Mouse (Mus musculus): ENCODE data around the gene Fggy. TPM values are rescaled to one million over a fixed set of nuclear protein-coding genes. Genes with fewer than 3 reads are reported as not detected.

The Fggy gene
- polyA plus RNA-seq, 1 experiment from 2014 or later: 10.9 TPM

GRCm38 (mm10) chr4:95541382-95542038 lies 15.8 kb upstream of the Fggy start:
- no peak for ATAC-seq (replicated peaks; ENCODE audit: low FRiP score, low TSS enrichment, low read depth)
- WGBS: 81% methylated on average over 3 of the region's 3 CpGs
- no peak overlapping the region for H3K4me3 ChIP-seq (ENCODE audit: low read depth, low read length)
- H3K27ac ChIP-seq (ENCODE audit: low read depth): no peak overlapping the region
- H3K27me3 ChIP-seq (replicated peaks; ENCODE audit: control insufficient read depth, insufficient read depth, low read length): no peaks in the 10 kb centered on the region
- H3K4me2 ChIP-seq (ENCODE audit: low read length): no peak overlapping the region
- no peaks in the 10 kb centered on the region for H3K36me3 ChIP-seq (ENCODE audit: control insufficient read depth, insufficient read depth, low read length)
- H3K9ac ChIP-seq (ENCODE audit: low read length): no peak overlapping the region
- no peak for DNase-seq (ENCODE audit: low spot score)
- H3K9me3 ChIP-seq (ENCODE audit: control insufficient read depth, low read length): no peaks in the 10 kb centered on the region
- H3K4me1 ChIP-seq (replicated peaks; ENCODE audit: control insufficient read depth, insufficient read depth, low read length): no peaks in the 10 kb centered on the region

GRCm38 (mm10) chr4:95542039-95542790 lies 15.1 kb upstream of the Fggy start:
- ATAC-seq (replicated peaks; ENCODE audit: low FRiP score, low TSS enrichment, low read depth) (no peak), DNase-seq (ENCODE audit: low spot score) (no peak)
- no peaks in the 10 kb centered on the region for H3K9me3 ChIP-seq (ENCODE audit: control insufficient read depth, low read length)
- no peaks in the 10 kb centered on the region for H3K36me3 ChIP-seq (ENCODE audit: control insufficient read depth, insufficient read depth, low read length)
- H3K27ac ChIP-seq (ENCODE audit: low read depth): no peak overlapping the region
- no peak overlapping the region for H3K9ac ChIP-seq (ENCODE audit: low read length)
- no peak overlapping the region for H3K4me3 ChIP-seq (ENCODE audit: low read depth, low read length)
- H3K4me1 ChIP-seq (replicated peaks; ENCODE audit: control insufficient read depth, insufficient read depth, low read length): no peaks in the 10 kb centered on the region
- H3K27me3 ChIP-seq (replicated peaks; ENCODE audit: control insufficient read depth, insufficient read depth, low read length): no peaks in the 10 kb centered on the region
- no peak overlapping the region for H3K4me2 ChIP-seq (ENCODE audit: low read length)
- WGBS: 84% methylated on average over 4 of the region's 4 CpGs

- no peaks in the 10 kb centered on the region for H3K4me1 ChIP-seq (replicated peaks; ENCODE audit: control insufficient read depth, insufficient read depth, low read length)
- 93% methylated on average over 4 of the region's 4 CpGs for WGBS
- no peak overlapping the region for H3K4me3 ChIP-seq (ENCODE audit: low read depth, low read length)
These were observed 13.8 kb upstream of the Fggy start for GRCm38 (mm10) chr4:95543529-95543928.

GRCm38 (mm10) chr4:95556663-95557332 lies 509 bp upstream of the Fggy start:
- Histone ChIP-seq H3K27me3 (replicated peaks; ENCODE audit: control insufficient read depth, insufficient read depth, low read length) (no peaks in the 10 kb centered on the region), H3K36me3 (ENCODE audit: control insufficient read depth, insufficient read depth, low read length) (no peaks in the 10 kb centered on the region), H3K4me3 (ENCODE audit: low read depth, low read length) (peak overlapping the region; percentile 25), H3K27ac (ENCODE audit: low read depth) (peak overlapping the region; percentile 82; the same call in 1 of the 2 replicates), H3K9ac (ENCODE audit: low read length) (peak overlapping the region; percentile 34), H3K4me2 (ENCODE audit: low read length) (peak overlapping the region; percentile 52), H3K9me3 (ENCODE audit: control insufficient read depth, low read length) (no peaks in the 10 kb centered on the region), H3K4me1 (replicated peaks; ENCODE audit: control insufficient read depth, insufficient read depth, low read length) (peaks cover 18% of the 10 kb centered on the region)
- DNase-seq (ENCODE audit: low spot score) (no peak), ATAC-seq (replicated peaks; ENCODE audit: low FRiP score, low TSS enrichment, low read depth) (peak; percentile 63)
- 26% methylated on average over 16 of the region's 16 CpGs for WGBS

More at GRCm38 (mm10) chr4:95543529-95543928, 13.8 kb upstream of the Fggy start:
- no peak overlapping the region for H3K27ac ChIP-seq (ENCODE audit: low read depth)
- H3K27me3 ChIP-seq (replicated peaks; ENCODE audit: control insufficient read depth, insufficient read depth, low read length): no peaks in the 10 kb centered on the region
- H3K9ac ChIP-seq (ENCODE audit: low read length): no peak overlapping the region
- ATAC-seq (replicated peaks; ENCODE audit: low FRiP score, low TSS enrichment, low read depth) (no peak), DNase-seq (ENCODE audit: low spot score) (no peak)
- no peaks in the 10 kb centered on the region for H3K9me3 ChIP-seq (ENCODE audit: control insufficient read depth, low read length)
- no peaks in the 10 kb centered on the region for H3K36me3 ChIP-seq (ENCODE audit: control insufficient read depth, insufficient read depth, low read length)
- no peak overlapping the region for H3K4me2 ChIP-seq (ENCODE audit: low read length)

GRCm38 (mm10) chr4:95558271-95558888 lies 1.1 kb downstream of the Fggy start:
- 64% methylated on average over 4 of the region's 4 CpGs for WGBS
- peak; percentile 61 for DNase-seq (ENCODE audit: low spot score)

GRCm38 (mm10) chr4:95571621-95572020 lies 14.3 kb downstream of the Fggy start:
- Histone ChIP-seq H3K4me3 (ENCODE audit: low read depth, low read length) (no peak overlapping the region), H3K4me1 (replicated peaks; ENCODE audit: control insufficient read depth, insufficient read depth, low read length) (no peaks in the 10 kb centered on the region), H3K27ac (ENCODE audit: low read depth) (no peak overlapping the region), H3K27me3 (replicated peaks; ENCODE audit: control insufficient read depth, insufficient read depth, low read length) (no peaks in the 10 kb centered on the region), H3K4me2 (ENCODE audit: low read length) (no peak overlapping the region), H3K9ac (ENCODE audit: low read length) (no peak overlapping the region), H3K36me3 (ENCODE audit: control insufficient read depth, insufficient read depth, low read length) (no peaks in the 10 kb centered on the region), H3K9me3 (ENCODE audit: control insufficient read depth, low read length) (peaks cover 5% of the 10 kb centered on the region; the same call in 1 of the 2 replicates)
- DNase-seq (ENCODE audit: low spot score) (no peak), ATAC-seq (replicated peaks; ENCODE audit: low FRiP score, low TSS enrichment, low read depth) (no peak)
- 75% methylated on average over 3 of the region's 3 CpGs for WGBS

More at GRCm38 (mm10) chr4:95558271-95558888, 1.1 kb downstream of the Fggy start:
- H3K27ac ChIP-seq (ENCODE audit: low read depth): peak overlapping the region; percentile 82
- H3K36me3 ChIP-seq (ENCODE audit: control insufficient read depth, insufficient read depth, low read length): no peaks in the 10 kb centered on the region
- H3K27me3 ChIP-seq (replicated peaks; ENCODE audit: control insufficient read depth, insufficient read depth, low read length): no peaks in the 10 kb centered on the region
- no peak overlapping the region for H3K4me3 ChIP-seq (ENCODE audit: low read depth, low read length)
- no peak overlapping the region for H3K9ac ChIP-seq (ENCODE audit: low read length)
- H3K4me1 ChIP-seq (replicated peaks; ENCODE audit: control insufficient read depth, insufficient read depth, low read length): peaks cover 18% of the 10 kb centered on the region
- no peak overlapping the region for H3K4me2 ChIP-seq (ENCODE audit: low read length)
- H3K9me3 ChIP-seq (ENCODE audit: control insufficient read depth, low read length): no peaks in the 10 kb centered on the region
- ATAC-seq (replicated peaks; ENCODE audit: low FRiP score, low TSS enrichment, low read depth): 0 out of 2 replicates have a peak, but pooled peaks have one; percentile 42

- Histone ChIP-seq H3K27me3 (replicated peaks; ENCODE audit: control insufficient read depth, insufficient read depth, low read length) (no peaks in the 10 kb centered on the region), H3K4me1 (replicated peaks; ENCODE audit: control insufficient read depth, insufficient read depth, low read length) (no peaks in the 10 kb centered on the region), H3K36me3 (ENCODE audit: control insufficient read depth, insufficient read depth, low read length) (no peaks in the 10 kb centered on the region), H3K9ac (ENCODE audit: low read length) (no peak overlapping the region), H3K27ac (ENCODE audit: low read depth) (no peak overlapping the region), H3K4me3 (ENCODE audit: low read depth, low read length) (no peak overlapping the region), H3K9me3 (ENCODE audit: control insufficient read depth, low read length) (peaks cover 5% of the 10 kb centered on the region; the same call in 1 of the 2 replicates), H3K4me2 (ENCODE audit: low read length) (no peak overlapping the region)
- DNase-seq (ENCODE audit: low spot score): no peak
- ATAC-seq (replicated peaks; ENCODE audit: low FRiP score, low TSS enrichment, low read depth): no peak
These were observed 16.4 kb downstream of the Fggy start for GRCm38 (mm10) chr4:95573704-95574103.

GRCm38 (mm10) chr4:95575411-95575911 lies 18.2 kb downstream of the Fggy start:
- DNase-seq (ENCODE audit: low spot score) (no peak), ATAC-seq (replicated peaks; ENCODE audit: low FRiP score, low TSS enrichment, low read depth) (no peak)
- Histone ChIP-seq H3K4me3 (ENCODE audit: low read depth, low read length) (no peak overlapping the region), H3K4me1 (replicated peaks; ENCODE audit: control insufficient read depth, insufficient read depth, low read length) (no peaks in the 10 kb centered on the region), H3K27ac (ENCODE audit: low read depth) (no peak overlapping the region), H3K4me2 (ENCODE audit: low read length) (no peak overlapping the region), H3K36me3 (ENCODE audit: control insufficient read depth, insufficient read depth, low read length) (no peaks in the 10 kb centered on the region), H3K9me3 (ENCODE audit: control insufficient read depth, low read length) (peaks cover 5% of the 10 kb centered on the region; the same call in 1 of the 2 replicates), H3K27me3 (replicated peaks; ENCODE audit: control insufficient read depth, insufficient read depth, low read length) (no peaks in the 10 kb centered on the region), H3K9ac (ENCODE audit: low read length) (no peak overlapping the region)
- WGBS: 81% methylated on average over 3 of the region's 3 CpGs

Data from intestine, embryonic 14.5 days (tissue).